Mouse (Mus musculus): Measurements from ENCODE around the gene Trabd. TPM values are rescaled to one million over a fixed set of nuclear protein-coding genes. Genes with fewer than 3 reads are reported as not detected.

Trabd gene
- total and polyA plus RNA-seq, 3 experiments = 39.2 to 74.7 (median 49.5) TPM

DNA sequence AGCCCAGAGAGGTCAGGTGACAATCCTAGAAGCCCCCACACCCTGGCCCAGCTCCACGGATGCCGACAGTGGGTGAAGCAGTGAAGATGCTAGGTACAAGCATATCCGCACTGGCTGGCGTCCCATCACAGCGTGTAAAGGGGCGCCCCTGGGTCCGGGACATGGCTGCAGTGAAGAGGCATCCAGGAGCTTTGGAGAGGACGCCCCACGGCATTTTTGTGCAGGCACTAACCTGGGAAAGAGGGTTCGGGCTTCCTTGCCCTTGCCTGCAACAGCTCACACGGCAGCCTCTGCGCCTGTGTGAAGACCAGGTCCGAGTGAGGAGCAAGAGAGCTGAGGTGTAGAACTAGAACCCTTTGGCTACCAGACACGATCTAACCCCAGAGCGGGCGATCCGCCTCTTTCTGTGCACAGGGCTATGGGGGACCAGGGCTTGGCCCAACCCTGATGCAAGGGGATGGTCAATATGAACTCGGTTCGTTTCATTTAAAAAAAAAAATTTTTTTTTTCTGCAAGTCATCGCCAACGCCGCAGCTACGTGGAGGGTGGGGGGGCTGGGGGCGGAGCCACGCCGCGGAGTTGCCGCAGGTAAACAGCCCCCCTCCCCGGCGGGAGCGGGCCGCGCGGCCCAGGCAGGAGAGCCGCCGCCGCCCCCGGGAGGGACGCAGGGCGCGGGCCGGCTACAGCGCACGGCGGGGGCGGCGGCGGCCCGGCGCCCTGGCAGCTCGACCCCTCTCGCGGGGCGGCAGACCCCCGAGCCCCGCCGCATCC lies 15.6 kb upstream of the Trabd start, which contains the start of gene Panx2:
Gene Panx2 (plus strand): TSS at position 574 of the 771 bp plus-strand sequence.
- no peak for TF ChIP-seq SMC3 (IDR thresholded peaks at IDR 0.05; ENCODE audit: low read depth, low read length)
- TF ChIP-seq RAD21 (IDR thresholded peaks at IDR 0.05; ENCODE audit: low read depth, low read length) = no peak
- no peak for TF ChIP-seq GABPA (IDR thresholded peaks at IDR 0.05; ENCODE audit: insufficient replicate concordance, low read depth, low read length)
- TF ChIP-seq RCOR1 (conservative IDR thresholded peaks at IDR 0.05; ENCODE audit: low read depth, low read length) = no peak
- no peak for TF ChIP-seq IRF4 (IDR thresholded peaks at IDR 0.05; ENCODE audit: low read depth, low read length)
- no peak for TF ChIP-seq KAT2A (IDR thresholded peaks at IDR 0.05; ENCODE audit: insufficient replicate concordance, low read length)
- TF ChIP-seq POLR2A (IDR thresholded peaks at IDR 0.05; ENCODE audit: low read depth, low read length) = no peak
- no peak for TF ChIP-seq MAZ (IDR thresholded peaks at IDR 0.05; ENCODE audit: low read depth, low read length)
- TF ChIP-seq ETS1 (conservative IDR thresholded peaks at IDR 0.05; ENCODE audit: low read depth, low read length) = no peak
- TF ChIP-seq HCFC1 (IDR thresholded peaks at IDR 0.05; ENCODE audit: low read depth, low read length) = no peak
- no peak for TF ChIP-seq UBTF (IDR thresholded peaks at IDR 0.05; ENCODE audit: low read depth, low read length)
- TF ChIP-seq ZNF384 (IDR thresholded peaks at IDR 0.05; ENCODE audit: low read depth, low read length) = no peak
- TF ChIP-seq JUN (IDR thresholded peaks at IDR 0.05; ENCODE audit: insufficient read depth, low read depth, low read length) = no peak
- TF ChIP-seq MEF2A (IDR thresholded peaks at IDR 0.05; ENCODE audit: borderline replicate concordance, low read depth, low read length) = no peak
- no peak for TF ChIP-seq CHD2 (IDR thresholded peaks at IDR 0.05; ENCODE audit: low read length)
- Histone ChIP-seq H3K4me1 (ENCODE audit: control insufficient read depth in 1 of 2, insufficient read depth in 2 of 2) (no peaks in the 10 kb centered on the region), H3K79me2 (replicated peaks; ENCODE audit: control insufficient read depth, extremely low read depth, insufficient read depth, poor library complexity, severe bottlenecking) (no peaks in the 10 kb centered on the region), H3K9me3 (replicated peaks; ENCODE audit: low read length) (peaks cover 6% of the 10 kb centered on the region), H3K27me3 (replicated peaks) (peaks cover 86% of the 10 kb centered on the region), H3K36me3 (replicated peaks in 1 of 2; ENCODE audit: control insufficient read depth in 1 of 2, insufficient read depth in 1 of 2, low read length in 1 of 2) (no peaks in the 10 kb centered on the region), H3K27ac (ENCODE audit: insufficient read depth, low read depth) (no peak within 1 kb of the TSS), H3K4me3 (replicated peaks in 1 of 3; ENCODE audit: low read depth in 2 of 3, low read length in 2 of 3, poor library complexity in 1 of 3) (no peak within 1 kb of the TSS), H3K4me2 (ENCODE audit: insufficient read depth, low read depth, poor library complexity, severe bottlenecking) (no peak within 1 kb of the TSS), H3K9ac (ENCODE audit: insufficient read depth, low read depth) (no peak within 1 kb of the TSS)
- dilution Hi-C loops (cut with MboI; ENCODE audit: extremely low pct_ligation_motif_present, extremely low pct_unique_long_range_greater_than_20kb, low sequenced_read_pairs) = no loop called here
- in situ Hi-C loops (cut with MboI; ENCODE audit: low pct_ligation_motif_present, low pct_unique_long_range_greater_than_20kb, low sequenced_read_pairs) = loop anchor here (25.0 kb wide), 1 partner anchor 97 kb away; the partner anchor contains the start of gene Ttll8
- DNase-seq (ENCODE audit: extremely low read depth) = no peak

DNA sequence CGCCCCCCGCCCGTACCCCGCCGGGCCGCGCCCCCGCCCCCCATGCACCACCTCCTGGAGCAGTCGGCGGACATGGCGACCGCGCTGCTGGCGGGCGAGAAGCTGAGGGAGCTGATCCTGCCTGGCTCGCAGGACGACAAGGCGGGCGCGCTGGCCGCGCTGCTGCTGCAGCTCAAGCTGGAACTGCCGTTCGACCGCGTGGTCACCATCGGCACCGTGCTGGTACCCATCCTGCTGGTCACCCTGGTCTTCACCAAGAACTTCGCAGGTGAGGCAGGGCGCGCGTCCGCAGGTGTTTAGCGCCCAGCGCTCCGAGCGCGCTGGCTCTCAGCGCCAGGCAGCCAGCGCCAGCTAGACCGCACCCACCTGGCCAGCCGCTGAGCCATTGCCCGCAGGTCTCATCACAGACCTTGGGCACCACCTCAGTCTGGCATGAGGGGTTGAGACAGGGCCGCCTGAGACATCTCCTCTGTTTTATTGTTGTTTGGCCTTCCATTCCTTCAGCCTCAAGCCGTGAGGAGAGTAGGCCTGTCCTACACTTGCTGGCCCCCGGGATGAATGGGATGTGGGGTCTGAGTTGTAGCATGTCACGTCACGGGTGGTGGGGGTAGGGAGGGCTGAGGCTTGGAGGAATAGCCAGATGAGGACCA lies 14.8 kb upstream of the Trabd start:
- Histone ChIP-seq H3K9ac (ENCODE audit: insufficient read depth, low read depth) (no peak overlapping the region), H3K27me3 (replicated peaks) (peaks cover 83% of the 10 kb centered on the region), H3K36me3 (replicated peaks in 1 of 2; ENCODE audit: control insufficient read depth in 1 of 2, insufficient read depth in 1 of 2, low read length in 1 of 2) (no peaks in the 10 kb centered on the region), H3K4me2 (ENCODE audit: insufficient read depth, low read depth, poor library complexity, severe bottlenecking) (no peak overlapping the region), H3K9me3 (replicated peaks; ENCODE audit: low read length) (peaks cover 6% of the 10 kb centered on the region), H3K4me1 (ENCODE audit: control insufficient read depth in 1 of 2, insufficient read depth in 2 of 2) (no peaks in the 10 kb centered on the region), H3K79me2 (replicated peaks; ENCODE audit: control insufficient read depth, extremely low read depth, insufficient read depth, poor library complexity, severe bottlenecking) (no peaks in the 10 kb centered on the region), H3K4me3 (replicated peaks in 1 of 3; ENCODE audit: low read depth in 2 of 3, low read length in 2 of 3, poor library complexity in 1 of 3) (no peak overlapping the region), H3K27ac (ENCODE audit: insufficient read depth, low read depth) (no peak overlapping the region)
- in situ Hi-C loops (cut with MboI; ENCODE audit: low pct_ligation_motif_present, low pct_unique_long_range_greater_than_20kb, low sequenced_read_pairs) (loop anchor here (25.0 kb wide), 1 partner anchor 98 kb away; the partner anchor contains the start of gene Ttll8), dilution Hi-C loops (cut with MboI; ENCODE audit: extremely low pct_ligation_motif_present, extremely low pct_unique_long_range_greater_than_20kb, low sequenced_read_pairs) (no loop called here)
- no peak for DNase-seq (ENCODE audit: extremely low read depth)
- TF ChIP-seq NRF1 (IDR thresholded peaks at IDR 0.05; ENCODE audit: low read depth, low read length) (no peak), TBP (conservative IDR thresholded peaks at IDR 0.05; ENCODE audit: low read depth, low read length) (no peak), NELFE (IDR thresholded peaks at IDR 0.05; ENCODE audit: low read depth, low read length) (no peak), UBTF (IDR thresholded peaks at IDR 0.05; ENCODE audit: low read depth, low read length) (no peak), ZNF384 (IDR thresholded peaks at IDR 0.05; ENCODE audit: low read depth, low read length) (no peak), CHD1 (IDR thresholded peaks at IDR 0.05; ENCODE audit: low read depth, low read length) (no peak), MAFK (IDR thresholded peaks at IDR 0.05; ENCODE audit: insufficient replicate concordance, low read length) (no peak), SMC3 (IDR thresholded peaks at IDR 0.05; ENCODE audit: low read depth, low read length) (no peak), RCOR1 (conservative IDR thresholded peaks at IDR 0.05; ENCODE audit: low read depth, low read length) (no peak)

Measured in CH12.LX (cell line).